Mouse (Mus musculus) CD4-positive helper T cell, adult 2 months (primary cell): ENCODE results near the gene Cers6.

Experiments used
- DNase-seq: peaks from one replicate; pipeline ENCODE4 v3.0.0-alpha.2; 2012; ENCODE audit warnings: low read depth, missing footprints, low spot score

Gene Cers6

GRCm38 (mm10) chr2:69150841-69151240 is 289.6 kb downstream of the Cers6 start:
- no peak for DNase-seq

GRCm38 (mm10) chr2:69155861-69156260 is 294.6 kb downstream of the Cers6 start:
- DNase-seq = no peak

GRCm38 (mm10) chr2:69156283-69156682 is 295.0 kb downstream of the Cers6 start:
- no peak for DNase-seq

- DNase-seq = no peak
Observed at GRCm38 (mm10) chr2:69158907-69159306, 297.7 kb downstream of the Cers6 start.
